Mouse (Mus musculus) embryonic fibroblast, embryonic 13.5 days (primary cell): ENCODE measurements around the gene Vars.

Experiments
- CTCF ChIP-seq: IDR thresholded peaks from 2 replicates; pipeline ENCODE4 v1.5.1; 2011; ENCODE audit warnings: mild to moderate bottlenecking, control low read depth, low read length, moderate library complexity, borderline replicate concordance; ENCODE audit not compliant: insufficient read depth
- POLR2A ChIP-seq: IDR thresholded peaks from 2 replicates; pipeline ENCODE4 v1.6.1; 2011; ENCODE audit warnings: low read depth, mild to moderate bottlenecking, control low read depth, low read length, moderate library complexity

DNA sequence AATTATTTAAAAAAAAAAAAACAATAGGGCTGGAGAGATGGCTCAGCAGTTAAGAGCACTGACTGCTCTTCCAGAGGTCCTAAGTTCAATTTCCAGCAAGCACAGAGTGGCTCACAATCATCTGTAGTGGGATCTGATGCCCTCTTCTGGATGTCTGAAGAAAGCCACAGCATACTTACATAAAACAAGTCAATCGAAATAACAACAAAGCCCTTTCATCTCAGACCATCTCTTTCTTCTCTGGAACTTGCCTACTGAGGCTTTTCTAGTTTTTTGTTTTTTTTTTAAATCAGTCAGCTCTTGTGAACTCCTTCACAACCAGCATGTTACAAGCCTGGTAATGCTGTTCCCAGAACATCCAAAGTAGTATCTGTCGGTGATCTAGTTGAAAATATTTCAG lies 20.1 kb upstream of the Vars start:
- no peak for TF ChIP-seq CTCF
- TF ChIP-seq POLR2A = no peak
